Mouse (Mus musculus): Measurements from ENCODE around the gene Snd1. TPM values are rescaled to one million over a fixed set of nuclear protein-coding genes. Genes with fewer than 3 reads are reported as not detected.

Snd1 gene
- polyA plus RNA-seq, 1 experiment from 2014 or later: 104 TPM

DNA sequence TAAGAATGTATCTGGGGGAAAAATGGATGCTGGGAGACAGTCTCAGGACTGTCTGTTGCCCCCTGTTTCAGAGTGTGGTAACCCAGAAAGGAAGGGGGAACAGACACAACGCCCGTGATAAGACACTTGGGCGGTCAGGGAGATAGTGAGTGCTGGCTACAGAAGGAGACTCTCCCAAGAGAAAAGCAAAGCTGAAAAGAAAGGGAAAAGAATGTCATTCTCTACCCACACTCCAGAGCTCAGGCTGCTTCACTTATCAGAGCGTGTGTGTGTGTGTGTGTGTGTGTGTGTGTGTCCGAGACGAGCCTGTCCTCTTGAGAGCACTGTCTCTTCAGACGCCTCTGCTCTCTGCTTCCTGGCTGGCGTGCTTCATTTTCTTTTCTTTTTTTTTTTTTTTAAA, 310.8 kb downstream of the Snd1 start:
- WGBS: 85% methylated on average over 8 of the region's 8 CpGs
- Histone ChIP-seq H3K36me3 (replicated peaks) (no peaks in the 10 kb centered on the region), H3K4me3 (replicated peaks) (no peak overlapping the region), H3K9ac (no peak overlapping the region), H3K4me1 (peaks cover 39% of the 10 kb centered on the region), H3K27ac (no peak overlapping the region), H3K9me3 (no peaks in the 10 kb centered on the region), H3K27me3 (no peaks in the 10 kb centered on the region; the same call in 1 of the 2 replicates), H3K4me2 (no peak overlapping the region)
- ATAC-seq (ENCODE audit: low FRiP score): no peak

DNA sequence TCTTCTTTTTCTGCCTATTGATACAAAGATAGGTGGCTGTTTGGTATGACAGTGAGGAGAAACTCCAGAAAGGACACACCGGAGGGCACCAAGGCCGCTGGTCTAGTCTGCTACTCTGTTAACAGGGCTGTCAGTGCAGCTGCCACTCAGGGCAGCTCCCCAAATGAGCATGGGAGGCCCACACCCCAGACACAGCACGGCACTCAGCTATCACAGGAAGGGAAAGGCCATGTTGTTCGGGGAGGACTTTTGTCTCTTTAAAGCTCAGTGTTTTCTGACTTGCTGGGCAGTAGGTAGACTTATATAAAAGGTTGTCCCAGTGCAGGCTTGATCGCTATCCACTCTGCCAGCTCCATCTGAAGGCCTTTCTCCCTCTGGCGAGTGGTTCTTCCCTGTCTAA, 312.2 kb downstream of the Snd1 start:
- H3K4me2 ChIP-seq: no peak overlapping the region
- no peak overlapping the region for H3K27ac ChIP-seq
- H3K9ac ChIP-seq: no peak overlapping the region
- H3K4me3 ChIP-seq (replicated peaks): no peak overlapping the region
- no peaks in the 10 kb centered on the region; the same call in 1 of the 2 replicates for H3K27me3 ChIP-seq
- no peaks in the 10 kb centered on the region for H3K9me3 ChIP-seq
- peaks cover 40% of the 10 kb centered on the region for H3K4me1 ChIP-seq
- H3K36me3 ChIP-seq (replicated peaks): no peaks in the 10 kb centered on the region
- no peak for ATAC-seq (ENCODE audit: low FRiP score)
- WGBS: 65% methylated on average over 6 of the region's 6 CpGs

DNA sequence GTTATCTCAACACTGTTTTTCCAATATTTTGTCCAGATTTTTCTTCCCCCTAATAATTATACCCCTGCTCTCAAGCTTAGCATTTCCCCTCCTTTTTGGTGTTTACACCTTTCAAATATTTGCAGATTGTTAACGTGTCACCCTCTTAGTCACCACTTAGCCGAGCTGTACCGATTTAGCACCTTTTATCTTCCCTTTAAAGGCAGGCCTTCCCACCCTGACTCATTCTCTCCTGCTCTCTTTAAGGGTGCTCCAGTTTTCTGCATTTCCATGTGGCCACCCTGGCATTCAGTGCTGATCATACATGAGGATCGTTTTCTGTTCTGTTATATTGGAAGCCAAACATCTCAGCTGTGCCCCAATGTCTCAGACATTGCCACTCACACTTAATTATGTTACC, 314.7 kb downstream of the Snd1 start:
- H3K9ac ChIP-seq: no peak overlapping the region
- H3K36me3 ChIP-seq (replicated peaks): no peaks in the 10 kb centered on the region
- H3K9me3 ChIP-seq: no peaks in the 10 kb centered on the region
- no peak overlapping the region for H3K27ac ChIP-seq
- ATAC-seq (ENCODE audit: low FRiP score): no peak
- H3K27me3 ChIP-seq: no peaks in the 10 kb centered on the region; the same call in 1 of the 2 replicates
- no peak overlapping the region for H3K4me3 ChIP-seq (replicated peaks)
- no peak overlapping the region for H3K4me2 ChIP-seq
- WGBS: 77% methylated on average over 4 of the region's 4 CpGs
- peaks cover 20% of the 10 kb centered on the region for H3K4me1 ChIP-seq

DNA sequence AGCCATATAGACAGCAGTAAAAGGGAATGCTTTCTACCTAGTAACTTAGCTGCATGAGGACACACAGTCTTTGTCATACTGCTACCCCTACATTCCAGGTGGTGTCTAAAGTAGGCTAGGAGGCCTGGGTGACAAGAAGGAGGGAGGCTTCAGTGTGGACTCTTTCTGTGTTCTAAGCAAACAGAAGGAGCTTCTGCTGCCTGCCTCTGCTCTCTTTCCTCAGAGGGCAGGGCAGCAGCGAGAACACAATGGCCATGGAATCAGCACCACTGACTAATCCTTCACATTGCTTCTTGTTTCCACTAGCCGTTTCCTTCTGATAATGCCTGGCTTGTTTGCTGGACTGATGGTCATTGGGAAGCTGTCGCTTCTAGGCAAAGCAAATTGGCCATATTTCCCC, 316.2 kb downstream of the Snd1 start:
- H3K9ac ChIP-seq: no peak overlapping the region
- peaks cover 3% of the 10 kb centered on the region; the same call in 1 of the 2 replicates for H3K36me3 ChIP-seq (replicated peaks)
- peaks cover 34% of the 10 kb centered on the region for H3K4me1 ChIP-seq
- H3K27me3 ChIP-seq: no peaks in the 10 kb centered on the region; the same call in 1 of the 2 replicates
- H3K9me3 ChIP-seq: no peaks in the 10 kb centered on the region
- ATAC-seq (ENCODE audit: low FRiP score): no peak
- no peak overlapping the region for H3K4me2 ChIP-seq
- no peak overlapping the region for H3K27ac ChIP-seq
- WGBS: 29% methylated on average over 3 of the region's 3 CpGs
- no peak overlapping the region for H3K4me3 ChIP-seq (replicated peaks)

DNA sequence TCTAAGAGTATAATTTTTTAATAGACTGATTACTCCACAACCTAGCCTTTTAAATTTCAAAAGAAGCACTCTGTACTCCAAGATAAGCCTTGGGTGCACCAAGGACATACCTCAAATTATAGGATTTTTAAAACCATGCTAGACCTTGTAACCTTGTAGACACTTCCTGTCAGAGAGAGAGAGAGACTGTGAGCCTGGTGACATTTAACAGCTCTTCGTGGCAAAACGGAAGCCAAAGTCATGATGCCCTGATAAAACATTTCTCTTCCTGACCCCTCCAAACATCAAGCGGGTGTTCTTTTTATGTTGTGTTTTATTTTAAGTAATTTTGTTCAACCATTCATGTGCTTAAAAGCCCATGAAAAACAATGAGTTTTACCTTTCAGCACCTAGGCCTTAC, 316.9 kb downstream of the Snd1 start:
- ATAC-seq (ENCODE audit: low FRiP score): no peak
- H3K4me1 ChIP-seq: peaks cover 37% of the 10 kb centered on the region
- no peak overlapping the region for H3K9ac ChIP-seq
- no peaks in the 10 kb centered on the region for H3K9me3 ChIP-seq
- no peaks in the 10 kb centered on the region; the same call in 1 of the 2 replicates for H3K27me3 ChIP-seq
- H3K27ac ChIP-seq: no peak overlapping the region
- H3K4me3 ChIP-seq (replicated peaks): no peak overlapping the region
- no peak overlapping the region for H3K4me2 ChIP-seq
- 94% methylated on average over 3 of the region's 3 CpGs for WGBS
- H3K36me3 ChIP-seq (replicated peaks): peaks cover 9% of the 10 kb centered on the region; the same call in 1 of the 2 replicates

DNA sequence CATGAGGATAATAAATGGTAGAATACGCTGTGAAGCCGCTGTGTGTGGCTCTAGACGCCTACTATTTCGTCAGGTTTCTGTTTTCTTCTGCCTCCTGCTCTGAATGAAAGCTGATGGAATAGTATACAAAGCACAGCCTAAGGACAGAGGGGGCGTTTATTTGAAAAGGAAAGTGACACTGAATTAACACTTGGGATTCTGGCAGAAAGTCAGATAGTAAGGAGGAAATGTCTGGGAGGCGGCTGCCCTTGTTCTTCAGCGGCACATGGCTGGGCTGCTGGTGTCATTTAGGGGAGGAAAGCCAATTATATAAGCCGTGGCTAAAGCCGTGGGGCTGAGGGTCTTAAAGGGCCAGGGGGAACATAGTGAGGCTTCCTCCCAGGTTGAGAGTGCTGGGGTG, 320.4 kb downstream of the Snd1 start:
- Histone ChIP-seq H3K27ac (no peak overlapping the region), H3K9ac (no peak overlapping the region), H3K4me2 (no peak overlapping the region), H3K4me1 (peaks cover 25% of the 10 kb centered on the region), H3K36me3 (replicated peaks) (peaks cover 11% of the 10 kb centered on the region), H3K4me3 (replicated peaks) (no peak overlapping the region), H3K9me3 (no peaks in the 10 kb centered on the region), H3K27me3 (no peaks in the 10 kb centered on the region)
- WGBS: 33% methylated on average over 9 of the region's 9 CpGs
- ATAC-seq (ENCODE audit: low FRiP score): no peak

DNA sequence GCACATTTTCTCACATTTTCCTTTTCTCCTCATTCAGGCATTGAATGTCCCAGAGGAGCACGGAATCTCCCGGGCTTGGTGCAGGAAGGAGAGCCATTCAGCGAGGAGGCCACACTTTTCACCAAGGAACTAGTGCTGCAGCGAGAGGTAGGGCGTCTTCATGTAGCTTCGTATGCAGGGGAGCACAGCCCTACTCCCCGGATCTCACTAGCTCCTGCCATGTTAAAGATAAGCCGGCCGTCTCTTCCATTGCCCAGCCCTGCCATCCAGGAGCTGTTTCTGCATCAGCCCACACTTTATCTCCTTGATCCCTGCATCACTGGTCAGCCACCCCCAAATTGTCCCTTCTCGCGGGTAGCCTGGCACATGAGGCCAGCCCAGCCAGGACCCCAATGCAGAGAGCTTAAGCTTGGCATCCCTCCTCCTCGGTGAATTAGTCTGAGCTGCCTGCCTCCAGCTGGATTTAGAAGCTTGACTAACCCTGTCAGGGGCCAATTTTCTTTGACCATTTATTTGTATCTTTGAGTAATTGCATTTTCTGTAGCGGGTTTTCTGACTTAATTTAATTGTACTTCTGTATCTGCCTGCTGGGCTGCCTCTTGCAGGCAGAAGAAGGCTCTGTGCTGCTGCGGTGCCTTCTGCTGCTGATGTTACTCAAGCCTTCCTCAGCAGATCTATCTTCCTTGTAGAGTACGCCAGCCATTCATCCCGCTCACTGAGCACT, 321.0 kb downstream of the Snd1 start:
- no peaks in the 10 kb centered on the region for H3K9me3 ChIP-seq
- H3K36me3 ChIP-seq (replicated peaks): peaks cover 11% of the 10 kb centered on the region
- H3K4me3 ChIP-seq (replicated peaks): no peak overlapping the region
- H3K27me3 ChIP-seq: no peaks in the 10 kb centered on the region
- H3K27ac ChIP-seq: no peak overlapping the region
- peaks cover 21% of the 10 kb centered on the region for H3K4me1 ChIP-seq
- H3K4me2 ChIP-seq: no peak overlapping the region
- H3K9ac ChIP-seq: no peak overlapping the region
- ATAC-seq (ENCODE audit: low FRiP score): no peak
- WGBS: 81% methylated on average over 16 of the region's 16 CpGs

DNA sequence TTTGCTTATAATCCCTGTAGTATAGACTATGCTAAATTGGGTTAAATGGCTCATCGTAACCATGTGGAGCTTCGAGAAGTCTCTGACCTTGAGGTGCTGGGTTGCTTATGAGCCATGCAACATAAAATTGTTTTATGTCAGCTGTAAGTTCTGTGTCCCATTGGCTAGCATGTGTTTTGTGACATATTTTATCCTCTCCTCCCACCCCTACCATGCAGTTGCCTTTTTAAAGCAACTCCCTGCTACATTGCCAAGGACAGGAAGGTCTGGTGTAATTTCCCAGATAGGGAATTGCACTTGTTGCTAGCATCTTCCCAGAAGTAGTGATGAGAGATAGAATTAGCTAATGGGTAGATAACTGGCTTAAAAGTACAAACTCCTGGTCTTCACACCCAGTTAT, 324.9 kb downstream of the Snd1 start:
- Histone ChIP-seq H3K36me3 (replicated peaks) (peaks cover 11% of the 10 kb centered on the region), H3K4me3 (replicated peaks) (no peak overlapping the region), H3K4me1 (peaks cover 17% of the 10 kb centered on the region), H3K4me2 (no peak overlapping the region), H3K27me3 (no peaks in the 10 kb centered on the region), H3K9me3 (no peaks in the 10 kb centered on the region), H3K27ac (no peak overlapping the region), H3K9ac (no peak overlapping the region)
- 98% methylated on average over 2 of the region's 2 CpGs for WGBS
- ATAC-seq (ENCODE audit: low FRiP score): no peak

DNA sequence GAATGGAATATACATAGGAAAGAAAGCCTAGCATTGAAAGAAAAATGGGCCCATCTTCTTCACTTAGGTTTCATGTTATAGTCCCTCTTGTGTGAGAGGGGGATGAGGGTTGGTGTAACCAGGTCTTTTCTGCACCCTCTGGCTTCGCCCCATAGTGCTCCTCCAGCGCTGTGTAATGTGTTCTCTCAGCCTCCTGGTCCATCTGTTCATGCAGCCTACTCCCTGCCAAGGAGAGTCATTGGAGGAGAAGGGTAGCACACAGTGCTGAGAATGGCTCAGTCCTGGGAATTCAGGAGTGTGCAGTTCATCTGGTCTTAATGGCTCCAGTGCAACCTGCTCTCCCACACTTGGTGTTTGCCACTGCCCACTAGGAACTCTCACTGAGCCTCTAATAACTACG, 326.0 kb downstream of the Snd1 start:
- Histone ChIP-seq H3K36me3 (replicated peaks) (peaks cover 11% of the 10 kb centered on the region), H3K4me1 (peaks cover 6% of the 10 kb centered on the region), H3K27me3 (no peaks in the 10 kb centered on the region), H3K4me2 (no peak overlapping the region), H3K9me3 (no peaks in the 10 kb centered on the region), H3K27ac (no peak overlapping the region), H3K9ac (no peak overlapping the region), H3K4me3 (replicated peaks) (no peak overlapping the region)
- ATAC-seq (ENCODE audit: low FRiP score): no peak
- WGBS: 88% methylated on average over 3 of the region's 3 CpGs

DNA sequence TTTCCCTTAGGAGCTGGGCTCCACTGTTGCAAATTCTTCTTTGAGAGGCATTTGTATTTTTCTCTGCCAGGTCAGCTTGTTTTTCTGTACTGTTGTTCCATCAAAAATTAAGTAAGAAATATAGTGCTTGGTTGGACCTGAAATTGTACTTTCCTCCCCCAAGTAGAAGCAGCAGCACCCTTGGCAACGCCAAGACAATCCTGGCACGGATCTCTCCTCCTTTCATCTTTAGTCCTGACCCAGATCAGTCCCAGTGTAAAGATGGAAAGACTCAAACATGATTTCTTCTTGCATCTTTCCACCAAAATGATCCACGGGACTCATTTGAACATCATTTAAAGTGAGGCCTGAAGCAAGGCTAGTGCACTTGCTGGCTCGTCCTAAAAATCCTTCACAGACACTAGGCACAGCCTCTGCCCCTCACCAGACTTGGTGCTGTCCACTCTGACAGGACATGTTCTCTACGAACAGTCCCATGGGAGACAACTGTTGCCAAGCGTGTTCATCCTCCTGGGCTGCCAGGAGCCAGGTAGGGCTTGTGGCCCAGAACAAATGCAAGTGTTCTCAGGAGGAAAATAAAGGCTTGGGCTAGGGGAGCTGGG, 328.8 kb downstream of the Snd1 start:
- Histone ChIP-seq H3K27me3 (no peaks in the 10 kb centered on the region), H3K4me3 (replicated peaks) (no peak overlapping the region), H3K27ac (no peak overlapping the region), H3K4me1 (peaks cover 2% of the 10 kb centered on the region; the same call in 1 of the 2 replicates), H3K9me3 (no peaks in the 10 kb centered on the region), H3K36me3 (replicated peaks) (no peaks in the 10 kb centered on the region), H3K9ac (no peak overlapping the region), H3K4me2 (no peak overlapping the region)
- 91% methylated on average over 6 of the region's 6 CpGs for WGBS
- no peak for ATAC-seq (ENCODE audit: low FRiP score)

DNA sequence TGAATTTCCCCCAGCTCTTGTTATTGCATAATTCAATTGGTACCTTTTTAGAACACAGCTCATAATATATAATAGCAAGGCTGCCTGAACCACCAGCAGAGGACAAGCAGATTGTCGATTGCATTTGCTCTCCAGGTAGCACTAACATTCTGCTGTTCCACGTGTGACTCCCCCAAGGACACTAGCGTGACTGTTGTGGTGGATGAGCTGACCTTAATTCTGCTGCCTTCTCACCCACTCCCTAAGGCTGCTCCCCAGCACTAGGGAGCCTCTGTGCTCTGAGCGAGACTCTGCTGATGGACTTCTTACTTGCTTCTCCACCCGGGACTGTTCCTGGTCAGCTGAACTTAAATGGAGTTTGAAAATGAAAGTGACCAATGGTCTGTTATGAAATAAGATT, 329.8 kb downstream of the Snd1 start:
- Histone ChIP-seq H3K27ac (no peak overlapping the region), H3K9me3 (no peaks in the 10 kb centered on the region), H3K27me3 (no peaks in the 10 kb centered on the region), H3K36me3 (replicated peaks) (no peaks in the 10 kb centered on the region), H3K4me2 (no peak overlapping the region), H3K4me3 (replicated peaks) (no peak overlapping the region), H3K4me1 (peaks cover 7% of the 10 kb centered on the region; the same call in 1 of the 2 replicates), H3K9ac (no peak overlapping the region)
- ATAC-seq (ENCODE audit: low FRiP score): no peak
- 92% methylated on average over 5 of the region's 5 CpGs for WGBS

DNA sequence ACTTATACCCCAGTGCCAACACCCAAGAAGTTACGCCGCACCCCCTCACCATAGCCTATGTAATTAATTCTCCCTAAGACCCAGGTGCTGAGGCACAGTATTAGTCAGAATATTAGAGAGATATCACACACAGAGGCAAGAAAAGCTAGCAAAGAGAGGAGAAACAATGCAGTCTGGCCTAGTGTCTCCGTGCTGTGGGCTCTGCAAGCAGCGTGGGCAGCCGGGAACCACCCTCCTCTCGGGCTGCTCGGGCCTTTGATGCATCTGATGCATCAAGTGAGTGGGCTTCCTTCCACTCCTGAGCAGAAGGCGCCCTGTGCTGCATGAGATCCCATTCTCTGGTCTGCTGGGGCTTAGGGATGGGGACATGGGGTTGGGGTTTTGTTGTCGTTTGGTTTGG, 338.1 kb downstream of the Snd1 start:
- WGBS: 83% methylated on average over 9 of the region's 9 CpGs
- Histone ChIP-seq H3K4me2 (no peak overlapping the region), H3K27ac (no peak overlapping the region), H3K4me3 (replicated peaks) (no peak overlapping the region), H3K27me3 (no peaks in the 10 kb centered on the region), H3K9ac (no peak overlapping the region), H3K36me3 (replicated peaks) (peaks cover 8% of the 10 kb centered on the region; the same call in 1 of the 2 replicates), H3K4me1 (peaks cover 21% of the 10 kb centered on the region), H3K9me3 (no peaks in the 10 kb centered on the region)
- no peak for ATAC-seq (ENCODE audit: low FRiP score)

DNA sequence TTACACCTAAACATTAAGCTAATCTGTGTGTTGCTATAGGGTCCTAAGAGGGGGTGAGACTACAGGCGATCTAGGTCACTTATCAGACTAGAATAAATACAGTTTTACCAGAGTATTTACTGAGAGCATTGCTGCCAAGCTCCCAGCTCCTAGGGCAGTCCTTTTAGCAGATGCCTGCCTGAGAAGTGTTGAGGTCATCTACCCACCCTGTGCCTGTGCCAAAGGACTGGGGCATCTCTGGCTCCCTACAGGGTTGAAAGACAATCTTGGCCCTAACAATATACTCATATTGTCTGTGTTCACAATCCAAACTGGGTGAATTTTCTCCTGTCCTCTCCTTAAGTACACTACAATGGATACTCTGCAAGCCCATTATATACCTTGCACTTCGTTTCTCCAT, 340.0 kb downstream of the Snd1 start:
- Histone ChIP-seq H3K4me2 (no peak overlapping the region), H3K4me1 (peaks cover 15% of the 10 kb centered on the region), H3K9me3 (no peaks in the 10 kb centered on the region), H3K36me3 (replicated peaks) (peaks cover 13% of the 10 kb centered on the region; the same call in 1 of the 2 replicates), H3K4me3 (replicated peaks) (no peak overlapping the region), H3K9ac (no peak overlapping the region), H3K27me3 (no peaks in the 10 kb centered on the region), H3K27ac (no peak overlapping the region)
- 73% methylated on average over 2 of the region's 2 CpGs for WGBS
- ATAC-seq (ENCODE audit: low FRiP score): no peak

Data from forebrain, embryonic 12.5 days (tissue).